Mouse (Mus musculus) CH12.LX (cell line): Measurements from ENCODE around the gene Ptprm. TPM values are rescaled to one million over a fixed set of nuclear protein-coding genes. Genes with fewer than 3 reads are reported as not detected.

Experiments
- DNase-seq: peaks from one replicate; pipeline ENCODE4 v3.0.0-alpha.2; 2013; ENCODE audit errors: extremely low read depth
- H3K27ac ChIP-seq: 2 replicates; pipeline ENCODE4 v1.5.1; 2012; ENCODE audit warnings: low read depth, mild to moderate bottlenecking, control low read depth, moderate library complexity; ENCODE audit not compliant: insufficient read depth
- H3K27me3 ChIP-seq: replicated peaks from 2 replicates; pipeline ENCODE3; 2012; ENCODE audit warnings: inconsistent platforms
- H3K36me3 ChIP-seq, 2 experiments: replicated peaks in 1 of 2; 2 replicates each; pipeline versions ENCODE3 to v1.6.1; 2012; ENCODE audit warnings: inconsistent platforms in 1 of 2, low read length in 1 of 2, mild to moderate bottlenecking in 1 of 2, mixed read lengths in 1 of 2, moderate library complexity in 1 of 2; ENCODE audit not compliant: control insufficient read depth in 1 of 2, insufficient read depth in 1 of 2
- H3K4me1 ChIP-seq, 2 experiments: 2 replicates each; pipeline ENCODE4 v1.6.1; 2012; ENCODE audit warnings: inconsistent platforms in 1 of 2, moderate library complexity in 1 of 2; ENCODE audit not compliant: insufficient read depth in 2 of 2, control insufficient read depth in 1 of 2
- H3K4me2 ChIP-seq: 2 replicates; pipeline ENCODE4 v1.6.1; 2012; ENCODE audit warnings: low read depth, mild to moderate bottlenecking, control low read depth; ENCODE audit not compliant: poor library complexity, insufficient read depth, severe bottlenecking
- H3K4me3 ChIP-seq, 3 experiments: fragments of 150-350 bp in 1 of 3; sonication (generic) in 1 of 3; replicated peaks in 1 of 3; 2 replicates each; pipeline versions ENCODE3 to v1.5.1; 2011 to 2012; ENCODE audit warnings: low read depth in 2 of 3, low read length in 2 of 3, mild to moderate bottlenecking in 2 of 3, moderate library complexity in 2 of 3, control low read depth in 1 of 3, improper control_type of control experiment in 1 of 3, inconsistent platforms in 1 of 3, mixed read lengths in 1 of 3; ENCODE audit not compliant: poor library complexity in 1 of 3
- H3K79me2 ChIP-seq: replicated peaks from 2 replicates; pipeline ENCODE4 v1.6.1; 2012; ENCODE audit warnings: mild to moderate bottlenecking, moderate library complexity; ENCODE audit not compliant: control insufficient read depth, poor library complexity, insufficient read depth, severe bottlenecking; ENCODE audit errors: extremely low read depth
- H3K9ac ChIP-seq: 2 replicates; pipeline ENCODE4 v1.6.1; 2012; ENCODE audit warnings: low read depth, mild to moderate bottlenecking, control low read depth, moderate library complexity; ENCODE audit not compliant: insufficient read depth
- H3K9me3 ChIP-seq: replicated peaks from 2 replicates; pipeline ENCODE3; 2012; ENCODE audit warnings: low read length, inconsistent platforms, mixed read lengths
- BHLHE40 ChIP-seq: IDR thresholded peaks from 2 replicates; pipeline ENCODE4 v1.6.1; 2011; ENCODE audit warnings: mild to moderate bottlenecking, low read depth, low read length, improper control_type of control experiment
- CTCF ChIP-seq, 2 experiments: IDR thresholded peaks in 1 of 2; conservative IDR thresholded peaks in 1 of 2; 2 replicates each; pipeline ENCODE4 v1.5.1; 2011 to 2012; ENCODE audit warnings: low read depth in 2 of 2, low read length in 2 of 2, improper control_type of control experiment in 1 of 2, inconsistent platforms in 1 of 2, mild to moderate bottlenecking in 1 of 2, moderate library complexity in 1 of 2
- E2F4 ChIP-seq: IDR thresholded peaks from 2 replicates; pipeline ENCODE4 v1.6.1; 2011; ENCODE audit warnings: low read depth, low read length, improper control_type of control experiment; ENCODE audit not compliant: insufficient replicate concordance
- EP300 ChIP-seq: IDR thresholded peaks from 2 replicates; pipeline ENCODE4 v1.6.1; 2011; ENCODE audit warnings: low read length, improper control_type of control experiment
- ETS1 ChIP-seq: conservative IDR thresholded peaks from 2 replicates; pipeline ENCODE4 v1.6.1; 2012; ENCODE audit warnings: low read depth, mild to moderate bottlenecking, inconsistent platforms, low read length, improper control_type of control experiment, moderate library complexity
- GABPA ChIP-seq: IDR thresholded peaks from 2 replicates; pipeline ENCODE4 v1.6.1; 2012; ENCODE audit warnings: low read depth, low read length, improper control_type of control experiment, inconsistent platforms; ENCODE audit not compliant: insufficient replicate concordance
- JUND ChIP-seq: conservative IDR thresholded peaks from 2 replicates; pipeline ENCODE4 v1.6.1; 2011; ENCODE audit warnings: low read depth, low read length, improper control_type of control experiment
- MAFK ChIP-seq: IDR thresholded peaks from 2 replicates; pipeline ENCODE4 v1.6.1; 2011; ENCODE audit warnings: low read length, improper control_type of control experiment; ENCODE audit not compliant: insufficient replicate concordance
- MAX ChIP-seq: IDR thresholded peaks from 2 replicates; pipeline ENCODE4 v1.6.1; 2011; ENCODE audit warnings: low read length, improper control_type of control experiment
- MAZ ChIP-seq: IDR thresholded peaks from 2 replicates; pipeline ENCODE4 v1.6.1; 2012; ENCODE audit warnings: low read depth, mild to moderate bottlenecking, inconsistent platforms, low read length, improper control_type of control experiment, moderate library complexity
- MEF2A ChIP-seq: IDR thresholded peaks from 2 replicates; pipeline ENCODE4 v1.6.1; 2014; ENCODE audit warnings: low read depth, mild to moderate bottlenecking, inconsistent platforms, low read length, improper control_type of control experiment, borderline replicate concordance
- NELFE ChIP-seq: IDR thresholded peaks from 2 replicates; pipeline ENCODE4 v1.6.1; 2011; ENCODE audit warnings: low read depth, low read length, improper control_type of control experiment
- NRF1 ChIP-seq: IDR thresholded peaks from 2 replicates; pipeline ENCODE4 v1.6.1; 2014; ENCODE audit warnings: low read depth, mild to moderate bottlenecking, inconsistent platforms, low read length, improper control_type of control experiment, moderate library complexity
- POLR2AphosphoS2 ChIP-seq: IDR thresholded peaks from 2 replicates; pipeline ENCODE4 v1.6.1; 2011; ENCODE audit warnings: low read depth, low read length, improper control_type of control experiment
- RAD21 ChIP-seq: IDR thresholded peaks from 2 replicates; pipeline ENCODE4 v1.6.1; 2011; ENCODE audit warnings: low read depth, mild to moderate bottlenecking, low read length, improper control_type of control experiment, moderate library complexity
- RCOR1 ChIP-seq: conservative IDR thresholded peaks from 2 replicates; pipeline ENCODE4 v1.6.1; 2012; ENCODE audit warnings: low read depth, mild to moderate bottlenecking, inconsistent platforms, low read length, improper control_type of control experiment
- SIN3A ChIP-seq: IDR thresholded peaks from 2 replicates; pipeline ENCODE4 v1.6.1; 2012; ENCODE audit warnings: low read length, improper control_type of control experiment, inconsistent platforms
- SMC3 ChIP-seq: IDR thresholded peaks from 2 replicates; pipeline ENCODE4 v1.6.1; 2011; ENCODE audit warnings: low read depth, low read length, improper control_type of control experiment
- TBP ChIP-seq: conservative IDR thresholded peaks from 2 replicates; pipeline ENCODE4 v1.6.1; 2011; ENCODE audit warnings: low read depth, low read length, improper control_type of control experiment
- TCF12 ChIP-seq: IDR thresholded peaks from 2 replicates; pipeline ENCODE4 v1.6.1; 2014; ENCODE audit warnings: low read depth, mild to moderate bottlenecking, inconsistent platforms, low read length, improper control_type of control experiment
- USF2 ChIP-seq: conservative IDR thresholded peaks from 2 replicates; pipeline ENCODE4 v1.6.1; 2011; ENCODE audit warnings: low read depth, low read length, improper control_type of control experiment
- ZKSCAN1 ChIP-seq: IDR thresholded peaks from 2 replicates; pipeline ENCODE4 v1.6.1; 2012; ENCODE audit warnings: low read depth, inconsistent platforms, low read length, improper control_type of control experiment, borderline replicate concordance
- ZMIZ1 ChIP-seq: IDR thresholded peaks from 2 replicates; pipeline ENCODE4 v1.6.1; 2012; ENCODE audit warnings: low read depth, mild to moderate bottlenecking, inconsistent platforms, low read length, improper control_type of control experiment
- ZNF384 ChIP-seq: IDR thresholded peaks from 2 replicates; pipeline ENCODE4 v1.6.1; 2012; ENCODE audit warnings: low read depth, low read length, improper control_type of control experiment, inconsistent platforms
- dilution Hi-C: fragments of 300-500 bp; cut with MboI; formaldehyde crosslinking; loops from 2 replicates; pipeline ENCODE4 v1.14.3; 2020; ENCODE audit warnings: low sequenced_read_pairs; ENCODE audit not compliant: extremely low pct_unique_long_range_greater_than_20kb, extremely low pct_ligation_motif_present
- in situ Hi-C: fragments of 300-500 bp; cut with MboI; formaldehyde crosslinking; loops from 3 replicates; pipeline ENCODE4 v1.14.3; 2019; ENCODE audit warnings: low sequenced_read_pairs, low pct_ligation_motif_present, low pct_unique_long_range_greater_than_20kb, mixed read lengths
- polyA plus RNA-seq: library from polyadenylated mRNA; unstranded; fragments of >175 nt; gene quantifications from 2 replicates; pipeline ENCODE4 v1.2.1, GENCODE M21; 2012; ENCODE audit warnings: low read depth; ENCODE audit not compliant: insufficient read length
- total RNA-seq, 2 experiments: library from RNA; depleted of rRNA; stranded (reverse); fragments of 300-350 nt in 1 of 2; fragments of >200 nt in 1 of 2; gene quantifications; 2 replicates each; pipeline ENCODE4 v1.2.3; 2012 to 2014

Gene Ptprm
- total and polyA plus RNA-seq, 3 experiments, result not detected

GRCm38 (mm10) chr17:67388171-67388570 lies 33.9 kb upstream of the Ptprm start:
- H3K79me2 ChIP-seq, result no peaks in the 10 kb centered on the region
- no peaks in the 10 kb centered on the region for H3K36me3 ChIP-seq
- dilution Hi-C loops (no loop called here), in situ Hi-C loops (no loop called here)
- no peak overlapping the region for H3K4me2 ChIP-seq
- no peak overlapping the region for H3K27ac ChIP-seq
- H3K4me1 ChIP-seq, result no peaks in the 10 kb centered on the region
- no peak for DNase-seq
- H3K4me3 ChIP-seq, result no peak overlapping the region
- TF ChIP-seq MAFK (no peak), MEF2A (no peak), BHLHE40 (no peak), MAX (no peak), ZKSCAN1 (no peak), MAZ (no peak), NELFE (no peak), JUND (no peak), USF2 (no peak), RAD21 (no peak), E2F4 (no peak), POLR2AphosphoS2 (no peak), ZNF384 (no peak), CTCF (conservative IDR thresholded peaks at IDR 0.05 in 1 of 2, IDR thresholded peaks at IDR 0.05 in 1 of 2; ENCODE audit: low read depth in 2 of 2, low read length in 2 of 2) (no peak), SIN3A (no peak), TBP (no peak), TCF12 (no peak), SMC3 (no peak)
- TF ChIP-seq, all 38 proteins: peak for 0
- Histone ChIP-seq H3K9ac (no peak overlapping the region), H3K27me3 (no peaks in the 10 kb centered on the region), H3K9me3 (peaks cover 75% of the 10 kb centered on the region)

- Histone ChIP-seq H3K27ac (no peak overlapping the region), H3K4me1 (no peaks in the 10 kb centered on the region), H3K4me3 (no peak overlapping the region), H3K27me3 (no peaks in the 10 kb centered on the region), H3K4me2 (no peak overlapping the region), H3K9me3 (peaks cover 63% of the 10 kb centered on the region), H3K36me3 (no peaks in the 10 kb centered on the region), H3K79me2 (no peaks in the 10 kb centered on the region), H3K9ac (no peak overlapping the region)
- no peak for DNase-seq
- dilution Hi-C loops, result no loop called here
- TF ChIP-seq ETS1 (no peak), SIN3A (no peak), ZMIZ1 (no peak), EP300 (no peak), SMC3 (no peak), POLR2AphosphoS2 (no peak), RCOR1 (no peak), GABPA (no peak), MAFK (no peak), NRF1 (no peak)
- in situ Hi-C loops, result no loop called here
Observed at GRCm38 (mm10) chr17:67385286-67385685, 31.0 kb upstream of the Ptprm start.
